In the genomic region with DNA sequence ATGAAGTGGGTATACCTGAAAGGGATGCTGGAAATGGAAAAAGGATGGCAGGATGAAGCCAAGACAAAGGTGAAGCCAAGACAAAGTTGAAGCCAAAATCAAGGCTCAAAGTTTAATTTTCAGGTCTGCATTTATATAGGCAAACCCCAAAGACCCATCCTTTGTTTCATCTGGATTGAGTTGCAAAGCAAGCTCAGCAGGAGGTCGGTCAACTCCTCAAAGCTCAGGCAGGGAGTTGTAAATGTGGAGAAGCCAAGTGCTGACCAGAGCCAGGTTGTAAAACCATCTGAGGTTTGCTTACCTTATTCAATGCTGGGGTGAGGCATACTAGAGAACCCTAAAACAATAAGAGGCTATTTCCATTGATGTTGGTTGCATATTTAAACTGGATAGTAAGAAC, we compare ENCODE assay signal across 37 mouse cellular contexts. TPM values are rescaled to one million over a fixed set of nuclear protein-coding genes. Genes with fewer than 3 reads are reported as not detected.
"Had no signal": no experiment of that assay in that cellular context is flagged by ENCODE, and none has a peak within 500 bp of the region (broad histone marks: within the 10 kb centered on the region; RNA-seq: fewer than 3 reads in every experiment).

No protein-coding gene starts in this region.

- H3K4me2 ChIP-seq: heart, embryonic 11.5 days; heart, embryonic 12.5 days; heart, embryonic 13.5 days; heart, embryonic 15.5 days; hindbrain, embryonic 12.5 days; hindbrain, embryonic 13.5 days; hindbrain, embryonic 14.5 days; hindbrain, embryonic 15.5 days; intestine, embryonic 15.5 days; kidney, embryonic 15.5 days had no signal

- H3K4me3 ChIP-seq: heart, embryonic 12.5 days; heart, embryonic 13.5 days; heart, embryonic 15.5 days; hindbrain, embryonic 10.5 days; hindbrain, embryonic 12.5 days; hindbrain, embryonic 13.5 days; hindbrain, embryonic 15.5 days; intestine, embryonic 15.5 days; kidney, embryonic 15.5 days; layer of hippocampus, adult 2 months; left cerebral cortex, adult 2 months had no signal

- H3K27me3 ChIP-seq: intestine, embryonic 15.5 days had no signal

- H3K9me3 ChIP-seq: heart, embryonic 12.5 days; heart, embryonic 13.5 days; heart, embryonic 15.5 days; hindbrain, embryonic 10.5 days; hindbrain, embryonic 12.5 days; hindbrain, embryonic 13.5 days; hindbrain, embryonic 15.5 days; intestine, embryonic 15.5 days; kidney, embryonic 15.5 days had no signal

- H3K9ac ChIP-seq: heart, embryonic 12.5 days; heart, embryonic 13.5 days; heart, embryonic 15.5 days; hindbrain, embryonic 12.5 days; hindbrain, embryonic 13.5 days; hindbrain, embryonic 14.5 days; hindbrain, embryonic 15.5 days; intestine, embryonic 15.5 days; kidney, embryonic 15.5 days had no signal

- H3K36me3 ChIP-seq: heart, embryonic 12.5 days; heart, embryonic 13.5 days; heart, embryonic 15.5 days; hindbrain, embryonic 10.5 days; hindbrain, embryonic 12.5 days; hindbrain, embryonic 13.5 days; hindbrain, embryonic 15.5 days; intestine, embryonic 15.5 days; kidney, embryonic 15.5 days had no signal

- ATAC-seq: hindbrain, postnatal 0 days; inflammation-experienced regulatory T-cells, adult 6 months; intestine, embryonic 15.5 days; intestine, embryonic 16.5 days; intestine, postnatal 0 days had no signal

- H3K27ac ChIP-seq: heart, embryonic 13.5 days; heart, embryonic 15.5 days; hindbrain, embryonic 10.5 days; hindbrain, embryonic 12.5 days; hindbrain, embryonic 13.5 days; hindbrain, embryonic 14.5 days; hindbrain, embryonic 15.5 days; hindbrain, postnatal 0 days; intestine, embryonic 15.5 days; kidney, embryonic 15.5 days; kidney, postnatal 0 days; layer of hippocampus, adult 2 months; left cerebral cortex, adult 2 months had no signal

- DNase-seq: heart, postnatal 10 days; heart, postnatal 14 days; heart, postnatal 36 days; heart, postnatal 4 days; kidney, adult 11 months; kidney, adult 18-20 months; kidney, adult 2 months; kidney, adult 8-10 months; kidney, adult 9 months; kidney, postnatal 10 days; kidney, postnatal 14 days; kidney, postnatal 25 days; kidney, postnatal 36 days; kidney, postnatal 4 days; layer of hippocampus, adult 9-11 months; layer of hippocampus, postnatal 36 days had no signal

- H3K4me1 ChIP-seq: hindbrain, embryonic 12.5 days; hindbrain, embryonic 13.5 days; intestine, embryonic 15.5 days had no signal

RNA-seq across cellular contexts. Expression of a gene that starts 4.6 kb away (rescaled TPM):
- total RNA-seq: heart, postnatal 10 days; heart, postnatal 14 days; heart, postnatal 25 days; heart, postnatal 36 days; heart, postnatal 4 days had no signal
- polyA plus RNA-seq: heart, postnatal 0 days; intestine, postnatal 0 days; large intestine, adult 2 months had no signal
